Mouse (Mus musculus) liver, postnatal 0 days (tissue): ENCODE data around the gene Sulf2.

Experiments
- CTCF ChIP-seq: sonication (generic); IDR thresholded peaks from 2 replicates; pipeline ENCODE4 v1.5.1; 2016; ENCODE audit warnings: antibody characterized with exemption, low read depth
- EP300 ChIP-seq: IDR thresholded peaks from 2 replicates; pipeline ENCODE4 v1.6.1; 2016; ENCODE audit warnings: antibody characterized with exemption, low read depth, mild to moderate bottlenecking

GRCm38 (mm10) chr2:166168868-166169267 lies 13.4 kb upstream of the Sulf2 start:
- no peak for TF ChIP-seq CTCF
- TF ChIP-seq EP300 = no peak
